Mouse (Mus musculus): ENCODE data around the gene Armc10.
"Not testable (repeated sequence)": the region's sequence is repeated elsewhere in the genome, so short reads cannot be mapped to it uniquely, and the experiment has no call there.

Gene Armc10

GRCm38 (mm10) chr5:21667191-21668137, 21.9 kb downstream of the Armc10 start:
- DNase-seq = no peak

GRCm38 (mm10) chr5:21669307-21669706, 23.7 kb downstream of the Armc10 start:
- DNase-seq = no peak

GRCm38 (mm10) chr5:21672812-21673635, 27.4 kb downstream of the Armc10 start:
- peak; percentile 48 for DNase-seq

- DNase-seq = no peak
Observed at GRCm38 (mm10) chr5:21673742-21674141, 28.1 kb downstream of the Armc10 start.

- DNase-seq = no peak
Observed at GRCm38 (mm10) chr5:21675019-21675418, 29.4 kb downstream of the Armc10 start.

- DNase-seq = no peak
Observed at GRCm38 (mm10) chr5:21675494-21675893, 29.9 kb downstream of the Armc10 start.

- no peak for DNase-seq
Observed at GRCm38 (mm10) chr5:21677939-21678338, 32.3 kb downstream of the Armc10 start.

GRCm38 (mm10) chr5:21678363-21678762, 32.8 kb downstream of the Armc10 start:
- no peak for DNase-seq

GRCm38 (mm10) chr5:21680029-21680428, 34.4 kb downstream of the Armc10 start:
- no peak for DNase-seq

GRCm38 (mm10) chr5:21680940-21681339, 35.3 kb downstream of the Armc10 start:
- no peak for DNase-seq

- no peak for DNase-seq
Observed at GRCm38 (mm10) chr5:21683811-21684210, 38.2 kb downstream of the Armc10 start.

GRCm38 (mm10) chr5:21685001-21685400, 39.4 kb downstream of the Armc10 start:
- no peak for DNase-seq

GRCm38 (mm10) chr5:21687042-21687441, 41.4 kb downstream of the Armc10 start:
- DNase-seq = no peak

GRCm38 (mm10) chr5:21692230-21692629, 46.6 kb downstream of the Armc10 start:
- DNase-seq = no peak

- DNase-seq = no peak
Observed at GRCm38 (mm10) chr5:21693372-21693870, 47.8 kb downstream of the Armc10 start.

GRCm38 (mm10) chr5:21694854-21695490, 49.4 kb downstream of the Armc10 start:
- no peak for DNase-seq

- not testable (repeated sequence) for DNase-seq
Observed at GRCm38 (mm10) chr5:21699555-21699954, 53.9 kb downstream of the Armc10 start.

GRCm38 (mm10) chr5:21700272-21700821, 54.7 kb downstream of the Armc10 start:
- DNase-seq = peak; percentile 7

GRCm38 (mm10) chr5:21700934-21701333, 55.3 kb downstream of the Armc10 start:
- DNase-seq = no peak

GRCm38 (mm10) chr5:21701351-21702008, 55.9 kb downstream of the Armc10 start, which contains the start of gene Napepld:
Gene Napepld, minus strand, starts transcription at chr5:21701396.
- DNase-seq = peak; percentile 99

GRCm38 (mm10) chr5:21702009-21702364, 56.4 kb downstream of the Armc10 start:
- no peak for DNase-seq

GRCm38 (mm10) chr5:21702873-21703475, 57.4 kb downstream of the Armc10 start:
- DNase-seq = no peak
